Mouse (Mus musculus) CH12.LX (cell line): Measurements from ENCODE around the gene Trappc2. TPM values are rescaled to one million over a fixed set of nuclear protein-coding genes. Genes with fewer than 3 reads are reported as not detected.

Experiments used
- DNase-seq: peaks from one replicate; pipeline ENCODE4 v3.0.0-alpha.2; 2013; ENCODE audit errors: extremely low read depth
- H3K27ac ChIP-seq: 2 replicates; pipeline ENCODE4 v1.5.1; 2012; ENCODE audit warnings: low read depth, mild to moderate bottlenecking, control low read depth, moderate library complexity; ENCODE audit not compliant: insufficient read depth
- H3K27me3 ChIP-seq: replicated peaks from 2 replicates; pipeline ENCODE3; 2012; ENCODE audit warnings: inconsistent platforms
- H3K36me3 ChIP-seq, 2 experiments: replicated peaks in 1 of 2; 2 replicates each; pipeline versions ENCODE3 to v1.6.1; 2012; ENCODE audit warnings: inconsistent platforms in 1 of 2, low read length in 1 of 2, mild to moderate bottlenecking in 1 of 2, mixed read lengths in 1 of 2, moderate library complexity in 1 of 2; ENCODE audit not compliant: control insufficient read depth in 1 of 2, insufficient read depth in 1 of 2
- H3K4me1 ChIP-seq, 2 experiments: 2 replicates each; pipeline ENCODE4 v1.6.1; 2012; ENCODE audit warnings: inconsistent platforms in 1 of 2, moderate library complexity in 1 of 2; ENCODE audit not compliant: insufficient read depth in 2 of 2, control insufficient read depth in 1 of 2
- H3K4me2 ChIP-seq: 2 replicates; pipeline ENCODE4 v1.6.1; 2012; ENCODE audit warnings: low read depth, mild to moderate bottlenecking, control low read depth; ENCODE audit not compliant: poor library complexity, insufficient read depth, severe bottlenecking
- H3K4me3 ChIP-seq, 3 experiments: fragments of 150-350 bp in 1 of 3; sonication (generic) in 1 of 3; replicated peaks in 1 of 3; 2 replicates each; pipeline versions ENCODE3 to v1.5.1; 2011 to 2012; ENCODE audit warnings: low read depth in 2 of 3, low read length in 2 of 3, mild to moderate bottlenecking in 2 of 3, moderate library complexity in 2 of 3, control low read depth in 1 of 3, improper control_type of control experiment in 1 of 3, inconsistent platforms in 1 of 3, mixed read lengths in 1 of 3; ENCODE audit not compliant: poor library complexity in 1 of 3
- H3K79me2 ChIP-seq: replicated peaks from 2 replicates; pipeline ENCODE4 v1.6.1; 2012; ENCODE audit warnings: mild to moderate bottlenecking, moderate library complexity; ENCODE audit not compliant: control insufficient read depth, poor library complexity, insufficient read depth, severe bottlenecking; ENCODE audit errors: extremely low read depth
- H3K9ac ChIP-seq: 2 replicates; pipeline ENCODE4 v1.6.1; 2012; ENCODE audit warnings: low read depth, mild to moderate bottlenecking, control low read depth, moderate library complexity; ENCODE audit not compliant: insufficient read depth
- H3K9me3 ChIP-seq: replicated peaks from 2 replicates; pipeline ENCODE3; 2012; ENCODE audit warnings: low read length, inconsistent platforms, mixed read lengths
- BHLHE40 ChIP-seq: IDR thresholded peaks from 2 replicates; pipeline ENCODE4 v1.6.1; 2011; ENCODE audit warnings: mild to moderate bottlenecking, low read depth, low read length, improper control_type of control experiment
- CHD1 ChIP-seq: IDR thresholded peaks from 2 replicates; pipeline ENCODE4 v1.6.1; 2012; ENCODE audit warnings: low read depth, low read length, improper control_type of control experiment, inconsistent platforms
- CTCF ChIP-seq, 2 experiments: IDR thresholded peaks in 1 of 2; conservative IDR thresholded peaks in 1 of 2; 2 replicates each; pipeline ENCODE4 v1.5.1; 2011 to 2012; ENCODE audit warnings: low read depth in 2 of 2, low read length in 2 of 2, improper control_type of control experiment in 1 of 2, inconsistent platforms in 1 of 2, mild to moderate bottlenecking in 1 of 2, moderate library complexity in 1 of 2
- GABPA ChIP-seq: IDR thresholded peaks from 2 replicates; pipeline ENCODE4 v1.6.1; 2012; ENCODE audit warnings: low read depth, low read length, improper control_type of control experiment, inconsistent platforms; ENCODE audit not compliant: insufficient replicate concordance
- MAX ChIP-seq: IDR thresholded peaks from 2 replicates; pipeline ENCODE4 v1.6.1; 2011; ENCODE audit warnings: low read length, improper control_type of control experiment
- MAZ ChIP-seq: IDR thresholded peaks from 2 replicates; pipeline ENCODE4 v1.6.1; 2012; ENCODE audit warnings: low read depth, mild to moderate bottlenecking, inconsistent platforms, low read length, improper control_type of control experiment, moderate library complexity
- MYC ChIP-seq: IDR thresholded peaks from 2 replicates; pipeline ENCODE4 v1.6.1; 2011; ENCODE audit warnings: low read depth, mild to moderate bottlenecking, improper control_type of control experiment, low read length
- NELFE ChIP-seq: IDR thresholded peaks from 2 replicates; pipeline ENCODE4 v1.6.1; 2011; ENCODE audit warnings: low read depth, low read length, improper control_type of control experiment
- PAX5 ChIP-seq: IDR thresholded peaks from 2 replicates; pipeline ENCODE4 v1.6.1; 2012; ENCODE audit warnings: low read length, inconsistent platforms, mixed read lengths
- POLR2A ChIP-seq: IDR thresholded peaks from 2 replicates; pipeline ENCODE4 v1.6.1; 2011; ENCODE audit warnings: low read depth, mild to moderate bottlenecking, improper control_type of control experiment, low read length
- RAD21 ChIP-seq: IDR thresholded peaks from 2 replicates; pipeline ENCODE4 v1.6.1; 2011; ENCODE audit warnings: low read depth, mild to moderate bottlenecking, low read length, improper control_type of control experiment, moderate library complexity
- SIN3A ChIP-seq: IDR thresholded peaks from 2 replicates; pipeline ENCODE4 v1.6.1; 2012; ENCODE audit warnings: low read length, improper control_type of control experiment, inconsistent platforms
- TBP ChIP-seq: conservative IDR thresholded peaks from 2 replicates; pipeline ENCODE4 v1.6.1; 2011; ENCODE audit warnings: low read depth, low read length, improper control_type of control experiment
- UBTF ChIP-seq: IDR thresholded peaks from 2 replicates; pipeline ENCODE4 v1.6.1; 2012; ENCODE audit warnings: low read depth, mild to moderate bottlenecking, inconsistent platforms, low read length, improper control_type of control experiment, moderate library complexity
- USF1 ChIP-seq: IDR thresholded peaks from 2 replicates; pipeline ENCODE4 v1.6.1; 2014; ENCODE audit warnings: low read depth, mild to moderate bottlenecking, inconsistent platforms, low read length, improper control_type of control experiment
- USF2 ChIP-seq: conservative IDR thresholded peaks from 2 replicates; pipeline ENCODE4 v1.6.1; 2011; ENCODE audit warnings: low read depth, low read length, improper control_type of control experiment
- ZC3H11A ChIP-seq: IDR thresholded peaks from 2 replicates; pipeline ENCODE4 v1.6.1; 2012; ENCODE audit warnings: low read depth, mild to moderate bottlenecking, inconsistent platforms, low read length, improper control_type of control experiment
- dilution Hi-C: fragments of 300-500 bp; cut with MboI; formaldehyde crosslinking; loops from 2 replicates; pipeline ENCODE4 v1.14.3; 2020; ENCODE audit warnings: low sequenced_read_pairs; ENCODE audit not compliant: extremely low pct_unique_long_range_greater_than_20kb, extremely low pct_ligation_motif_present
- in situ Hi-C: fragments of 300-500 bp; cut with MboI; formaldehyde crosslinking; loops from 3 replicates; pipeline ENCODE4 v1.14.3; 2019; ENCODE audit warnings: low sequenced_read_pairs, low pct_ligation_motif_present, low pct_unique_long_range_greater_than_20kb, mixed read lengths
- polyA plus RNA-seq: library from polyadenylated mRNA; unstranded; fragments of >175 nt; gene quantifications from 2 replicates; pipeline ENCODE4 v1.2.1, GENCODE M21; 2012; ENCODE audit warnings: low read depth; ENCODE audit not compliant: insufficient read length
- total RNA-seq, 2 experiments: library from RNA; depleted of rRNA; stranded (reverse); fragments of 300-350 nt in 1 of 2; fragments of >200 nt in 1 of 2; gene quantifications; 2 replicates each; pipeline ENCODE4 v1.2.3; 2012 to 2014

Trappc2 gene
- total and polyA plus RNA-seq, 3 experiments: 3.0 to 12.0 (median 5.1) TPM

- Histone ChIP-seq H3K4me2 (peak overlapping the region; percentile 71), H3K9ac (peak overlapping the region; percentile 78), H3K4me1 (peaks cover 4 to 20% of the 10 kb centered on the region in 2 experiments; a peak in 1 of 4 replicates), H3K36me3 (peaks cover 0 to 24% of the 10 kb centered on the region in 2 experiments), H3K79me2 (peaks cover 42% of the 10 kb centered on the region), H3K9me3 (no peaks in the 10 kb centered on the region), H3K27me3 (no peaks in the 10 kb centered on the region), H3K4me3 (peak overlapping the region; percentile 64 to 89 (median 81)), H3K27ac (peak overlapping the region; percentile 29)
- peak; percentile 10 for DNase-seq
- dilution Hi-C loops (no loop called here), in situ Hi-C loops (no loop called here)
- TF ChIP-seq MYC (no peak), GABPA (no peak), CHD1 (no peak), RAD21 (no peak), USF1 (peak; percentile 29; the same call in 1 of the 2 replicates), CTCF (conservative IDR thresholded peaks at IDR 0.05 in 1 of 2, IDR thresholded peaks at IDR 0.05 in 1 of 2; ENCODE audit: low read depth in 2 of 2, low read length in 2 of 2) (no peak), PAX5 (no peak), MAX (no peak), ZC3H11A (no peak), MAZ (no peak), UBTF (no peak), SIN3A (peak; percentile 36; the same call in 1 of the 2 replicates), TBP (0 out of 2 replicates have a peak, but pooled peaks have one; percentile 29), BHLHE40 (peak; percentile 79), USF2 (peak; percentile 52; the same call in 1 of the 2 replicates), NELFE (0 out of 2 replicates have a peak, but pooled peaks have one; percentile 1)
Measured at GRCm38 (mm10) chrX:166478631-166479364, 38.4 kb downstream of the Trappc2 start.

DNA sequence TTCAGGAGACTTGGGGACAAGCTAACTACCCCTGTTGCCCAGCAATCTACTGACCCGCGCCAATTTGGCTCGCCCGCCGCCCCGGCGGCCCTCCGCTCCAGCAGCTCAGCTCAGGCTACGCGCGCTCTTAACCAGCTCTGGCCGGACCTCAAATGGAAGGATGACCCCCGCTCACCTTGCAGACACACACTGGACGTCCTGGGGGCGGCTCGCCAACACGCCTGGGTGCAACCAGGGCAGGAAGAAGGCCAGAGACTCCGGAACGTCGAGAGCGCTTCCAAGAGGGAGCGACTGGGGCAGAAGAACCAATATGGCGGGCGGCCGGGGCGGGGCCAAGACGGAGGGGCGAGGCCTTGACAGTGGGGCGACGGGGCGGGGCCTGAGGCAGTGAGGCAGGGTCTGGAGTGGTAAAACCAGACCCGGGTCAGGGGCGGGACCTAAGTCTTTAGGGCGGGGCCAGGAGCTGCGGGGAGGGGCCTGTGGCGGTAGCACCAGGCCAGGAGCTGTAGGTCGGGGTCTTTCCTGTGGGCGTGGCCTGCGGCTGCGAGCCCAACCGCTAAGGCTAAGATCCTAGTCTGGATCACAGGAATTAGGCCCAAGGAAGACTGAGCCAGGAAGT lies 39.1 kb downstream of the Trappc2 start, which contains the start of gene Rab9:
Gene Rab9, minus strand, starts transcription at position 503 of the 619 bp plus-strand sequence.
- Histone ChIP-seq H3K9ac (peak within 1 kb of the TSS; percentile 78), H3K4me3 (peak within 1 kb of the TSS; percentile 64 to 89 (median 81)), H3K4me1 (peaks cover 4 to 13% of the 10 kb centered on the region in 2 experiments; a peak in 1 of 4 replicates), H3K79me2 (peaks cover 41% of the 10 kb centered on the region), H3K9me3 (no peaks in the 10 kb centered on the region), H3K27ac (peak within 1 kb of the TSS; percentile 29), H3K27me3 (no peaks in the 10 kb centered on the region), H3K4me2 (peak within 1 kb of the TSS; percentile 71), H3K36me3 (peaks cover 0 to 21% of the 10 kb centered on the region in 2 experiments)
- DNase-seq: peak; percentile 86
- peak; percentile 68 for TF ChIP-seq POLR2A
- TF ChIP-seq MAX: no peak
- TF ChIP-seq NELFE: peak; percentile 57; the same call in 1 of the 2 replicates
- in situ Hi-C loops (no loop called here), dilution Hi-C loops (no loop called here)
